Mouse (Mus musculus) CD4-positive helper T cell, adult 2 months (primary cell): ENCODE measurements around the gene Lrfn3.

Experiments
- DNase-seq: peaks from one replicate; pipeline ENCODE4 v3.0.0-alpha.2; 2012; ENCODE audit warnings: low read depth, missing footprints, low spot score

Lrfn3 gene

DNA sequence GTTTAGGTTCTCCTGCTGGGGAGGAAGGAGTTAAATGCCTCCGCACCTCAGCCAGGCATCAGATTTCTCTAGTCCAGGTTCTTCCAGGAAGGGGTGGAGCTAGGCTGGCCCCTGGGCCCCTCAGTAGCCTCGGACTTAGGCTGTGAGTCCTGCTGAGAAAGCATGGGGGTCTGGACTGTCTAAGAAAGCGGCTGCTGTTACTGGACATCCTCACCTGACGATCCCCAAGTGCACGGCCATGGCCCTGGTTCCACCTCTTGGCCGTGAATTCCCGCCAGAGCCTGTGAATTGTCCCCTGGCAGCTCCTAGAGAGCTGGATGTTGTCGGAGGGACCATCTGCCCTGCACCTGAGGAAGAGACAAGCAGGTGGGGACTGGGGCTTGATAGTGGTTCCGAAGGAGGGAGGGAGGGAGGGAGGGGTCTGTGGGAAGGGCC is 47.8 kb downstream of the Lrfn3 start, which contains the start of gene Syne4:
TSS of gene Syne4 (plus strand) at position 87 of the 435 bp plus-strand sequence.
- no peak for DNase-seq

DNA sequence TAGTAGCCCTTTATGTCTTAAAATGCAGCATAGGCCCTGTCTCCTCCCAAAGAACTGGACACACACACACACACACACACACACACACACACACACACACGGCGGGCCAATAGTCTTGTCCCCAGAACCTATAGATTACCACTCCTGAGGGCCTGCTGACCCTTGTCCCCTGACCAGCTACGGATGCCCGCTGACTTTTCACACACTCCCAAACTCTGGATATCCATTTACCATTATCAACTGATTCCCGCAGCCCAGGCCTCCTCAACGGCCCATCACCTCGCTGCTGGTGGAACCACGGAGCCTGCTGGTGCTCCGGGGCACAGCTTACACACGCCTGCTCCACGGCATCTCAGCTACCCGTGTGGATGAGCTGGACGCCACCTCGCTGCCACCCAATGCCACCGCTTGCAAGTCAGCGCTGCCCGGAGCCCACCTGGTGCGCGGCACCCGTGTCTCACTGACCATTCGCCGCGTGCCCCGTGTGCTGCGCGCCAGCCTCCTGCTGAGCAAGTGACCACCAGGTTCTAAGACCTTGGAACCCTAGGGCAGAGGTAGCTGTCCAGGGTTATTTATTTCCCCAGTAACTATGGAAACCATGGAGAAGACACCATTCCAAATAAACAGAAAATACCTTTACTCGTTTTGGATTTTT is 48.8 kb downstream of the Lrfn3 start:
- DNase-seq = no peak

DNA sequence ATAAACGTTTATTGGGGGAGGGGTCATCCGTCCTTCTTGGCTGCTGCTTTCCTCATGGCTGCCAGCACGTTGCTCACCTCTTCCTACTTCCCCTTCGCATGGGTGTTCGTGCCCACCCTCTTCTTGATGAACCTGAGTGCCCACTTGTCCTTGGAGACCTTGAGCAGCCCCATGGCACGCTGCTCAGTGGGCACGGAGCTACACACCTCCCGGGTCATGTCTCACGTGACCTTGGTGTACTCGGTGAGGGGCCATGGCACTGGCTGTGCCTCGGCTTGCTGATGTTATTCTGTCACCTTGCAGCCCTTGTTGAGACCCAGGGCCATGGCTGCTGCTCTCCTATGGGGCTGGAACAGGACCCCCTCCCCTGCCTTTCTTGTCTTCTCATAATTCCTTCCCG is 52.4 kb downstream of the Lrfn3 start:
- no peak for DNase-seq

DNA sequence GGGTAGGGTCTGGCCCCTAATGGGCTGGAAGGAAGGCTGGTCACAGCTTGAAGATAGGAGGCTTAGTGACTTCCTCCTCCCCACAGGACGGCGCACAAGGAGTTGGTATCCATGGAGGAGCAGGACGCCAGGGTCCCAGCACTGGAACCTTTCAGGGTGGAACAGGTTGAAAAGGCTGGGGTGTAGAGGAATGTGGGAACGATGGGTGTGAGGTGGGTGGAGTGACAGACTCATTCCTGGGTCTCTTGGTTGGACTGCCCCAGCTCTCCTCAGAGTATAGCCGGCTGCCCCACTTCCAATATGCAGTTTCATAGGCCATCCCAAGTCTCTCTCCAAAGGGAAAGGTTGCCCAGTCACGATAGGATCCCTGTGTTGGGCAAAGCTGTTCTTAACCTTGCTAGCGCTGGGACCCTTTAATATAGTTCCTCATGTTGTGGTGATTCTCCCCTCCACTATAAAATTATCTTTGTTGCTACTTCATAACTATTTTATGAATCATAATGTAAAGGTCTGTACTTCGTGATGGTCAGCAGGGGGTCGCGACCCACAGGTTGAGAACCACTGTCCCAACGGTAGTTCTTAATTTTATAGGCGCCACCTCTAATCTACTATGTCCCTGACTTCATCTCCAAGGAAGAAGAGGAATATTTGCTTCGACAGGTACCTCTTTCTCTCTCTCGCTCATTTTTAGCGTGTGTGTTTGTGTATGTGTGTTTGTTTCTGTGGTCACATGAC is 53.0 kb downstream of the Lrfn3 start:
- DNase-seq = no peak

DNA sequence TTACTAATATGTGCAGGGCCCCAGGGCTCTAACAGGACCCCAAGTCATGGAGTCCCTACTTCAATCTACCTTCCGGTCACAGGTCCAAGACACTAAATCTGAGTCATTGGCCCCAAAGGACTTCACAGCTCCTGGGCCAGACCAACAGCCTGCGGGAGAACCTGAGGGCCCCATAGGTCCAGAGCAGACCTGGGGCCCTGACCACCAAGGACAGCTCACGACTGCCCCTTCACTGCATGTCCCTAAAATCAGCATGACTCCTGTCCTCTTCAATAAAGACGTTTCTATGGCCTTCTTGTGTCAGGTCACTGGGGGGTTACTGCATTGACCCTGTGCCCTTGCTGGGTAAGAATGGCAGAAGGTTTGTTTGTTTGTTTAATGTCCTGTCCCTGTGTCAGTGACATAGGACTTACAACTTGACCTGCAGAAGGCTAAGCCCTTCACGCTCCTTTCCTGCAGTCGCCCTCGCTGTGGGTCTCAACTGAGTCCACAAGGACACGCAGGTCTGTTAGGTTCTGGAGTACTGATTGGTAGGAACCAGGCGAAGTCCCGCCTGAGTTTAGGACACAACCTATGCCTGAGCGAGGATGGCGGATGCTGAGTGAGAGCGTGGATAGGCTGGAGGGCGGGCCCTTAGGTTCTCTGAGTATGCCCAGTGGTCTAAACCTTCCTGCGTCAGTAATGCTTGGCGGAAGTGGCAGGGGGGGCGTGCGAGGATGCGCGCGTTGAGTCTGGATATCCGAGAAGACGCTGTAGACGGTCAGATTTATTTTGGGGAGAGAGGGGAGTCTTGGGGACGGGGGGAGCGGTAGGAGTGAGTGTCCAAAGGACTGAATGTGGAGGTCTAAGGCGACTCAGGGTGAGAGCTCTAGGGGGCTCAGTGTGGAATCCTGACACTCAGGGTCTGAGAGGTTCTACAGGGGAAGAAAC is 54.2 kb downstream of the Lrfn3 start, which contains the start of gene Alkbh6:
TSS of gene Alkbh6 (plus strand) at position 642 of the 930 bp plus-strand sequence.
- DNase-seq = peak; percentile 97

DNA sequence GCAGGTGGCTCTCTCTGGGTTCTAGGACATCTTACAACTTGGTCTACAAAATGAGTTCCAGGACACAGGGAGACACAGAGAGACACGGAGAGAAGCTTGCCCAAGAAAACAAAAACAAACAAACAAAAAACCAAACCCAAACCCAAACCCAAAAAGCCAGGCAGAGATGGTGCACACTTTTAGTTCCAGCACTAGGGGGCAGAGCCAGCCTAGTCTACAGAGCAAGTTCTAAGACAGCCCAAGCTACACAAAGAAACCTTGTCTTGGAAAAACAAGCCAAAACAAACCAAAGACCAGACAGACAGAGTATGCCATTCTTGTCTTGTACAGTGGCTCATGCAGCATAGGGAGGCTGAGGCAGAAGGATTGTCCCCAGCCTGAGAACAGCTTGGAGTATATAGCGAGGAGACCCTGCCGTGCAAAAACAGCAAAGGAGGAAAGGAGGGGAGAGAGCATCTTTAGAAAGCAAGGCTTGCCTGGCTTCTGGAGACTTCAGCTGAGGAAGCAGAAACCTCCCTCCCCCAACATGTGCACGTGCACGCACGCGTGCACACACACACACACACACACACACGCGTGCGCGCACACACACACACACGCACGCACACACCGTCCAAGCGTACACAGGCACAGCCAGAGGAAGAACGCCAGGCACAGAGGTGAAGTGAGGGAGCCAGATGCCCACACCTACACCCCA is 56.3 kb downstream of the Lrfn3 start:
- DNase-seq = peak; percentile 57
